8 mouse cellular contexts compared by ENCODE assay signal in genomic region chr6:79631683-79632082, GRCm38 (mm10).
A peak's percentile ranks its signal among the peaks of the same experiment; 100 is the strongest.
DNase-seq lines count a peak whose midpoint lies in the region.

No protein-coding gene starts in this region.

- peak; percentile 3 for DNase-seq in adrenal gland, postnatal 14 days
- peak; percentile 6 to 23 for DNase-seq in heart, adult 18-20 months
- peak; percentile 3 for DNase-seq in kidney, adult 18-20 months
- peak; percentile 2 to 8 for DNase-seq in kidney, postnatal 36 days
- peak; percentile 8 for DNase-seq in lung, postnatal 10 days
- DNase-seq in natural killer cell, adult 2 months (ENCODE audit: low spot score in 2 of 2): peak; percentile 1 to 8
- peak; percentile 10 for DNase-seq in testis, postnatal 14 days (ENCODE audit: low spot score)
- peak; percentile 9 for DNase-seq in urinary bladder, postnatal 14 days (ENCODE audit: low spot score)

Comparison
In these comparisons a context has a peak if more than half of its experiments do, and no peak if none do; other contexts are left out.
1. Peak in every context shown above with its lines: DNase-seq.